Mouse (Mus musculus) neural tube, embryonic 15.5 days (tissue): Measurements from ENCODE around the gene Fstl3. TPM values are rescaled to one million over a fixed set of nuclear protein-coding genes. Genes with fewer than 3 reads are reported as not detected.

Experiments
- ATAC-seq: fragments of 200-750 bp; cut with Nextera tagmentation; 2 replicates; pipeline ENCODE4 v1.8.0; 2017; ENCODE audit warnings: mild to moderate bottlenecking, moderate TSS enrichment, moderate library complexity; ENCODE audit not compliant: low FRiP score
- H3K27ac ChIP-seq: fragments of 300-500 bp; sonication (generic); replicated peaks from 2 replicates; pipeline ENCODE4 v1.5.1; 2015; ENCODE audit warnings: mild to moderate bottlenecking, inconsistent platforms
- H3K27me3 ChIP-seq: fragments of 300-500 bp; sonication (generic); replicated peaks from 2 replicates; pipeline ENCODE4 v1.6.1; 2015; ENCODE audit warnings: inconsistent platforms
- H3K36me3 ChIP-seq: fragments of 300-500 bp; sonication (generic); 2 replicates; pipeline ENCODE4 v1.6.1; 2015; ENCODE audit warnings: inconsistent platforms
- H3K4me1 ChIP-seq: fragments of 300-500 bp; sonication (generic); 2 replicates; pipeline ENCODE4 v1.6.1; 2015; ENCODE audit warnings: inconsistent platforms
- H3K4me2 ChIP-seq: fragments of 300-500 bp; sonication (generic); 2 replicates; pipeline ENCODE4 v1.6.1; 2015; ENCODE audit warnings: inconsistent platforms, mild to moderate bottlenecking, moderate library complexity
- H3K4me3 ChIP-seq: fragments of 300-500 bp; sonication (generic); replicated peaks from 2 replicates; pipeline ENCODE4 v1.5.1; 2015; ENCODE audit warnings: mild to moderate bottlenecking, inconsistent platforms
- H3K9ac ChIP-seq: fragments of 300-500 bp; sonication (generic); replicated peaks from 2 replicates; pipeline ENCODE4 v1.6.1; 2015; ENCODE audit warnings: mild to moderate bottlenecking, inconsistent platforms
- H3K9me3 ChIP-seq: fragments of 300-500 bp; sonication (generic); replicated peaks from 2 replicates; pipeline ENCODE4 v1.6.1; 2016; ENCODE audit warnings: inconsistent platforms
- WGBS: fragments of 180-500 bp; shearing (Covaris S2); methylation state at CpG from one replicate; pipeline ENCODE4 v1.1.7; 2015; ENCODE audit warnings: mixed read lengths; 5-methylcytosine and 5-hydroxymethylcytosine counted together
- polyA plus RNA-seq: library from polyadenylated mRNA; unstranded; fragments of >200 nt; fragmentation: Nextera tagmentation; extraction: Ambion mirVana; gene quantifications from 2 replicates; pipeline ENCODE4 v1.2.1, GENCODE M21; 2015

The Fstl3 gene
- polyA plus RNA-seq, 1 experiment from 2014 or later = 2.6 TPM

DNA sequence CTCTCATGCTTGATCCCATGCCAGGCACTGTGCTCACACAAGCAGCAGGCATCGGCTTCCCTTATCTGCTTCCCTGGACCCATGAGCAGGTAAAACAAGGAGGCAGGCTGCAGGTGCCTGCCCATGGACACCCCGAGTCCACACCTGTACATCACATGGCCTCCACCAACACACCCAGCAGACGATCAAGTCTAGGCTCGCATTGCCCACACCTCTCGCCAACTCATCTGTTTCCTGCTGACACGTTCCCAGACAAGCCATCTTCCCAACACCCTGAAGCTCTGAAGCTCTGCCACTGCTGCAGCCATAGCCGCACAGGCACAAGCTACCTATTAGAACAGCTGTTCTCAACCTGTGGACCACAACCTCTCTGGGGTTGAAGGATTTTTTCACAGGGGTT, 12.8 kb upstream of the Fstl3 start:
- 87% methylated on average over 7 of the region's 7 CpGs for WGBS
- H3K4me3 ChIP-seq = no peak overlapping the region
- peaks cover 27% of the 10 kb centered on the region for H3K36me3 ChIP-seq
- H3K9ac ChIP-seq = no peak overlapping the region
- ATAC-seq = no peak
- no peak overlapping the region for H3K27ac ChIP-seq
- no peaks in the 10 kb centered on the region for H3K27me3 ChIP-seq
- H3K9me3 ChIP-seq = no peaks in the 10 kb centered on the region
- peaks cover 46% of the 10 kb centered on the region for H3K4me1 ChIP-seq
- no peak overlapping the region; the same call in 1 of the 2 replicates for H3K4me2 ChIP-seq

DNA sequence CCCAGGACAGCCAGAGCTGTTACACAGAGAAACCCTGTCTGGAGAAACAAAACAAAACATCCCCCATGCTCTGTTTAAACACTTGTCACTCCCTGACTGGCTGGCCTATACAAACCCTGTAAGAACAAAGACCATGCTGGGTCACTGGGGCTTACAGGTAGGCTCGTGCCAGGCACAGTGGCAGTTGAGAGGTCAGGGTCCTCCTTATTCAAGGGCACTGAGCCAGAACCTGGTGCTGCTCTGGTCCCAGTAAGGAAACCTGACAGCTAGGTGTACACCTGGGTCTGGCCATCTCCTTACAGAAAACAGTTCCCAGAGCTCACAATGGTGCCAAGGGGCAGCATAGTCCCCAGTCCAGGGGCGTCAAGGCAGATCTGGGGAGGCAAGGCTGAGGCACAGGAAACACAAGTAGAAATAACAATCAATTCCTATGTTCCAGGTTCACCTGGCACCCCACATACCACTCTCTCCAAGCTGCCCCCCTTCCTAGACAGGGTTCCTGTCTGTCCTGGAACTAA, 11.8 kb upstream of the Fstl3 start:
- Histone ChIP-seq H3K36me3 (peaks cover 18% of the 10 kb centered on the region), H3K9ac (peak overlapping the region; percentile 97), H3K4me2 (peak overlapping the region; percentile 92), H3K9me3 (no peaks in the 10 kb centered on the region), H3K4me1 (peaks cover 46% of the 10 kb centered on the region), H3K4me3 (peak overlapping the region; percentile 81), H3K27ac (no peak overlapping the region), H3K27me3 (no peaks in the 10 kb centered on the region)
- ATAC-seq = no peak
- 81% methylated on average over 2 of the region's 2 CpGs for WGBS

DNA sequence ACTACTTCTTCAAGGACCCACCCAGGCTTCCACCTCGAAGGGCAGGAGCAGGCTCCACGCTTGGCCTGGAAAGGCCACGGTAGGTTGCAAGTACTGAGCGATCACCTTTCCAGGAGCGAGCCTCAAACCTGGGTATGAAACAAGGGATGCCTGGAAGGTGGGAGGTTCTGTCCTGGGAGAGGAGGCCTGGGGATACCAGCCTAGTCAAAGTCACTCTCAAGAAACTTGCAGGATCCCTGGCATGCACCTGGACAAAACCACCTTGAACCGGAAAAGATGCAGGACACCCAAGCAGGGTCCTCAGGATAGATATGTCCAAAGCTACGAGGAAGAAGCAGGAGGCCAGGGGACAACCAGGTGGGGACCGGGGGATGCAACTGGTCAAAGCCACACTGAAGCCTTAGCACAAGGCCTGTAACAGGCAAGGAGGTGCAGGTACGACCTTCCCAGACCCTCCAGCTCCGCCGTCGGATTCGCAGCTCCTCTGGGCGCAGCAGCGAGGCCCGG, 11.0 kb upstream of the Fstl3 start:
- Histone ChIP-seq H3K4me1 (peaks cover 46% of the 10 kb centered on the region), H3K27ac (peak overlapping the region; percentile 93), H3K4me2 (peak overlapping the region; percentile 92), H3K9ac (peak overlapping the region; percentile 97), H3K4me3 (peak overlapping the region; percentile 81), H3K9me3 (no peaks in the 10 kb centered on the region), H3K36me3 (peaks cover 11% of the 10 kb centered on the region), H3K27me3 (0 out of 2 replicates have a peak, but pooled peaks cover 4% of the 10 kb centered on the region)
- WGBS = 11% methylated on average over 16 of the region's 16 CpGs
- no peak; the same call in 1 of the 2 replicates for ATAC-seq

DNA sequence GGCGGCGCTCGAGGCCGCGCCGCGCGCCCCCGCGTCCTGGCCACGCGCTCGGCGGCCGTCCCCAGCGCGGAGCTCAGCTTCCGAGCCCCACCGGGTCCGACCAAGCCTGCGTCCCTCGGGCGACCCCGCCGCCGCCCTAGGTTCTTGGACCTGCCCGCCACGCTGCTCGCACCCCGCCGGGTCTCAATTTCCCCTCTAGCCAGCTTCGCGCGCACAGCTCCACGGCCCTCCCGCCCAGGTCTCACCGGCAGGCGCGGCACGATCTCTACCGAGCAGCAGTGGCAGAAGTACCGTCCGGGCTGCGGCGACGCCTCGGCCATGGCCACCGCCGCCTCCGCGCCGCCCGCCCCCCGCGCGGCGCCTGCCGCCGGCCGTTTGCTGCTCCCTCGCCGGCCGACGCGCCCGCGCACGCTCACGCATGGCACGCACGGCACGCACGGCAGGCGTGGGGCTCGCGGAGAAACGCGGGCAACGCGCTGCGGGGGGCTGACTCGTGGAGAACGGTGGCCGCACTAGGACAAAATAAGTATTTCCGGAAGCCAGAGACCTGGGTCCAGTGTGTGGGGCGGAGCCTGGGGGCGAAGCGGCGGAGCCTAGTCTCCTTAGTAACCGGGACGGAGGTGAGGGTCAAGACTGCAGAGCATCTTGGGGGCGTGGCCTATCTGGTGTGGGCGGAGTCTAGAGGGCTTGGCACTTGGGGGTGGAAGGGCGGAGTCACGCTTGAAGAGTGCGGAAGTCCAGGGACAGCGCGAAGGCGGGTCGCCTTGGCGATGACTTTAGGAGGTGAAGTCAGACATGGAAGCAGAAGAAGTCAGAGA, 10.4 kb upstream of the Fstl3 start, which contains the start of gene Rnf126:
TSS of gene Rnf126 (minus strand) at position 445 of the 818 bp plus-strand sequence.
- H3K4me3 ChIP-seq = peak within 1 kb of the TSS; percentile 81
- H3K9me3 ChIP-seq = no peaks in the 10 kb centered on the region
- H3K27me3 ChIP-seq = 0 out of 2 replicates have a peak, but pooled peaks cover 4% of the 10 kb centered on the region
- peak; percentile 90 for ATAC-seq
- H3K4me2 ChIP-seq = peak within 1 kb of the TSS; percentile 92
- peaks cover 46% of the 10 kb centered on the region for H3K4me1 ChIP-seq
- H3K27ac ChIP-seq = peak within 1 kb of the TSS; percentile 93
- H3K9ac ChIP-seq = peak within 1 kb of the TSS; percentile 97
- WGBS = under 1% methylated on average over 92 of the region's 101 CpGs
- H3K36me3 ChIP-seq = peaks cover 4% of the 10 kb centered on the region

DNA sequence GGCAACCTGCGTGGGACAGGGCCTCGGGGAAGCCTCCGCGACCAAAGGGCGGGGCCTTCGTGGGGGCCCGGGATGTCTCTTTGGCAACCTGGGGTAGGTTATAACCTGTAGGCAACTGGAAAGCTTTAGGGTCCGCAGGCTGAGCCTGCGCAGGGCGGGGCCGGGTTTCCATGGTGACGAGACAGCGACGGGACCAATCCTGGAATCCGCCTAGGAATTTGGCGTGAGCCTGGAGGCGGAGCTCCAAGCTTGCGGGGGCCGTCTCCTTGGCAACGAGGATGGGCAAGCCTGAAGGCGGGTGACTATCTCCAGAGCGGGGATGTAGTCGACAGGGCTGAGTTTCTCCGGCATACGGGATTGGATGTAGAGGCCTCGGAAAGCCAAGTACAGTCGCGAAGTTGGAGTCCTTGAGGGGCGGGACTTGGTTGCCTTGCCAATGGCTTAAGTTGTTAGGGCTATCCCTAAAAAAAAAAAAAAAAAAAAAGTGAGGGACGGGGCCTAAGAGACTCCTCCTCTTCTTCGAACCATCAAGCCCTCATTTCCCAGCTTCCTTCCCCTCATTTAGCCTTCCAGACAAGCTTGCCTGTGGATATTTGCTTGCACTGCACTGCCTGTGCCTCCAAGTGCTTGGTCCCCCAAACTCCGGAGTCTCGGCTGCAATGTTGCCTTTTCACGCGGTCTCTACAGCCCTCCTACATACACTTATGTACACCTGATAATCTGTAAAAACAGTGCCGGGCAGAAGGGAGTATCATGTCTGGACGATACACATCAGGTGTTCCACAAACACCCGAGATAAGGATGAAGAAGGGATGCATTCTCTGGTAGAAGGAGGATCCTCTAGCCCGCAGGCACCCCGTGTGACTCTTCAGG, 9.5 kb upstream of the Fstl3 start:
- H3K36me3 ChIP-seq = no peaks in the 10 kb centered on the region
- peak overlapping the region; percentile 92 for H3K4me2 ChIP-seq
- ATAC-seq = peak; percentile 87
- WGBS = 12% methylated on average over 40 of the region's 40 CpGs
- no peaks in the 10 kb centered on the region for H3K9me3 ChIP-seq
- H3K27ac ChIP-seq = peak overlapping the region; percentile 93
- peaks cover 46% of the 10 kb centered on the region for H3K4me1 ChIP-seq
- H3K27me3 ChIP-seq = 0 out of 2 replicates have a peak, but pooled peaks cover 4% of the 10 kb centered on the region
- peak overlapping the region; percentile 97 for H3K9ac ChIP-seq
- peak overlapping the region; percentile 81 for H3K4me3 ChIP-seq

DNA sequence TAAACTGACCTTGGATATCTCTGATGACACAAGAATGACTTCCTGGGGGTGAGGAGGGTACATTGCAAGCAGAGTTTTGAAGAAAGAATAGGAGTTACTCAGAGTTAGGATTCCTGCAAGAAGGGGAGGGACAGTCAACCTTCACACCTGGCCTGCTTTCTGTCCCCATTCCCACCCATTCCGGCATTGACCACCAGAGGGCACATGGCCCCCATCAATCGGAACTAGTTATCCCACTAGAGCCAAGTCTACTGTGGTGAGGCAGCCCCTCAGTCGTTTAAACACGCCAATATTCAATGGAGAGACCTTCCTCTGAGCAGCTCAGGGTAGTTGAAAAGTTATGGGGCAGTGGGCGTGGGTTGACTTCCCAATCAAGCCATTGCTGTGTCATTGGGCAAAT, 8.7 kb upstream of the Fstl3 start:
- 0 out of 2 replicates have a peak, but pooled peaks cover 4% of the 10 kb centered on the region for H3K27me3 ChIP-seq
- peak overlapping the region; percentile 92 for H3K4me2 ChIP-seq
- WGBS = under 1% methylated on average over 5 of the region's 5 CpGs
- H3K9me3 ChIP-seq = no peaks in the 10 kb centered on the region
- H3K4me3 ChIP-seq = 0 out of 2 replicates have a peak overlapping the region, but pooled peaks have one; percentile 81
- H3K36me3 ChIP-seq = no peaks in the 10 kb centered on the region
- no peak overlapping the region for H3K27ac ChIP-seq
- no peak for ATAC-seq
- peak overlapping the region; percentile 21; the same call in 1 of the 2 replicates for H3K9ac ChIP-seq
- peaks cover 41% of the 10 kb centered on the region for H3K4me1 ChIP-seq

DNA sequence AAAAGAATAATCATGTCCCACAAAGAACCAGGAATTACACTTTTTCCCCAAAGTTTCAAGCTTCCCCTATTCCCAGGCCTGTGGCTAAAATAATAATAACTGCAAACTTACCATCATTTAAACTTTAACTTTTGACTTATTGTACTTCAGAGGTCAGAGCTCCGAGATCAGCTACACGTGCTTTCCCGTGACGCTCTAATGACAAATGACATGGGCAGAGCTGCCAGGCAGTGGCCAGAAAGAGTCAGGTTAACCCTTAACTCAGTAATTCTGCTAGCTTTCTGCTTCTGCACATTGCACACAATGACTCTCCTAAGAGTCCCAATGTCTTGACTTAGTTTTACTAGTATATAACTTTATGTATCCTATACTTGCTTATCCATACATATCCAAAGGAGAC, 7.7 kb upstream of the Fstl3 start:
- H3K4me3 ChIP-seq = no peak overlapping the region
- no peak overlapping the region for H3K27ac ChIP-seq
- 0 out of 2 replicates have a peak, but pooled peaks cover 4% of the 10 kb centered on the region for H3K27me3 ChIP-seq
- no peaks in the 10 kb centered on the region for H3K36me3 ChIP-seq
- ATAC-seq = no peak
- WGBS = 48% methylated on average over 4 of the region's 4 CpGs
- no peaks in the 10 kb centered on the region for H3K9me3 ChIP-seq
- H3K9ac ChIP-seq = no peak overlapping the region
- peaks cover 32% of the 10 kb centered on the region for H3K4me1 ChIP-seq
- no peak overlapping the region for H3K4me2 ChIP-seq

DNA sequence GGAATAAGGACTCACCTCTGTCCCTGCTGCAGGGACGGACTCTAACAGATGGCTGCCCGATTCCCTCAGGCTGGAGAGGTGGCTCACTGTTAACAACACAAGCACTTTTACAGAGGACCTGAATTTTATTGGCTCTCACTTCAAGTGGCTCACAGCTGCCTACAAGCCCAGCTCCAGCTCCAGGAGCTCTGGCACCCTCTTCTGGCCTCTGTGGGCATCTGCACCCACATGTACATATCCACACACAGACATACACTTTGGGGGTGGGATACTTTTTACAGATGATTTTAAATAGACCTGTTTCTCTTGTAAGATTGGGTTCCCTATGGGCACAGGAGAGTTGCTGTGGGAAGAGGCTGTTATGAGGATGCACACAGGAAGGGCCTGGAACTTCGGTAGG, 4.8 kb upstream of the Fstl3 start:
- 93% methylated on average over 3 of the region's 3 CpGs for WGBS
- peaks cover 19% of the 10 kb centered on the region for H3K4me1 ChIP-seq
- no peaks in the 10 kb centered on the region for H3K36me3 ChIP-seq
- no peak overlapping the region for H3K4me3 ChIP-seq
- H3K27ac ChIP-seq = no peak overlapping the region
- no peak for ATAC-seq
- H3K9ac ChIP-seq = no peak overlapping the region
- peaks cover 15% of the 10 kb centered on the region for H3K27me3 ChIP-seq
- H3K4me2 ChIP-seq = no peak overlapping the region
- no peaks in the 10 kb centered on the region for H3K9me3 ChIP-seq

DNA sequence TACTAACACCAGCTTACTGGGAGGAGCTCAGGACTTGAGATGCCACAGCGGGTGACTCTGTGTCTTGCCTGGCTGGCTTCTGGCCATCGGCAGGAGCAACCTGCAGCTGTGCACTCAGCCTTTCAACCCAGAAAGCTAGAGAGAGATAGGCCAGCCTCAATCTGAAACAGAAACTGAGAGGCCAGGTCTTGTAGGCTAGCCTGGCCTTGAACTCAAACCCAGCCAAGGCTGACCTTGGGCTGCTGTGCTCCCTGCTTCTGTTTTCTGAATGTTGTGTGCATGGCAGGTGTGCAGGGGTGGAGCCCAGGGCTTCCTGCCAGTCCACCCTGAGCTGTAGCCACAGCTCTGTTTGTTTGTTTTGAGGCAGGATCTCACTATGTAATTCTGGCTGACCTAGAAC, 3.9 kb upstream of the Fstl3 start:
- Histone ChIP-seq H3K4me1 (peaks cover 20% of the 10 kb centered on the region), H3K9me3 (no peaks in the 10 kb centered on the region), H3K4me3 (no peak overlapping the region), H3K9ac (no peak overlapping the region), H3K27me3 (peaks cover 23% of the 10 kb centered on the region), H3K27ac (no peak overlapping the region), H3K36me3 (no peaks in the 10 kb centered on the region), H3K4me2 (no peak overlapping the region)
- 92% methylated on average over 2 of the region's 2 CpGs for WGBS
- no peak for ATAC-seq

DNA sequence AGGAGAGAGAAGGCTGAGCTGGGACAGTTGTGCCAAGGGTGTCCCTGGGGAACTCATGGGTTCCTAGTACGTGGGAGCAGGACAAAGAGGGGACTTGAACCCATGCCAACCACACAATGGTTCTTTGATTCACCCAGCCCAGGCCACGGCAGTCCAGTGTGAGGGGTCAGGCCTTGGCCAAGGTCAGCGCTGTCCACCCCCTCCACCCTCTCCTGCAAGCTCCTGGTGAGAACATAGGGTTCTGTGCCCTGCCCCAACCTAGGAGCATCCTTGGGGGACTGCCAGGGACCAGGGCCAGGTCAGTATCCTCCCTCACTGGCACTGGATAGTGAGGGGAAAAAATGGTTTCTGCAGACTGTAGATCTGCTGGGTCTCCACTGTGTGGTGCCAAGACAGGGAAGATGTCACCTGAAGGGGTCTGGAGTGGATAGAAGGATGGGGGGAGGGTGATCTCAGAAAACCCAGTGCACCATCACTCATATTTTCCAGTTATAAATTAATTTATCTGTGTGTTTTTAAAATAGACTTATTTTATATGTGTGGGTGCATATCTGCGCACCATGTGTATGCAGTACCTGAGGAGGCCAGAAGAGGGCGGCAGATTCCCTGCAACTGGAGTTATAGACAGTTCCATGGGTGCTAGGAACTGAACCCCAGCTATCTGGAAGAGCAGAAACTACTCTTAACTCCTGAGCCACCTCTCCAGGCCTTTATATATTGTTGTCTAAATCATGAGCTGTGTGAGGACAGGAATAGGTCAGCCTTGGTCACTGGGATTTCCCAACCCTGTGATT, 2.4 kb upstream of the Fstl3 start:
- no peak overlapping the region for H3K4me2 ChIP-seq
- no peaks in the 10 kb centered on the region for H3K36me3 ChIP-seq
- H3K27ac ChIP-seq = no peak overlapping the region
- no peak for ATAC-seq
- 68% methylated on average over 5 of the region's 5 CpGs for whole genome bisulfite sequencing
- no peak overlapping the region for H3K9ac ChIP-seq
- H3K4me1 ChIP-seq = peaks cover 18% of the 10 kb centered on the region
- H3K4me3 ChIP-seq = no peak overlapping the region
- H3K9me3 ChIP-seq = no peaks in the 10 kb centered on the region
- H3K27me3 ChIP-seq = peaks cover 36% of the 10 kb centered on the region
